Mouse (Mus musculus): Measurements from ENCODE around the gene Npepps. TPM values are rescaled to one million over a fixed set of nuclear protein-coding genes. Genes with fewer than 3 reads are reported as not detected.

The Npepps gene
- polyA plus RNA-seq, 1 experiment from 2014 or later: 101 TPM

DNA sequence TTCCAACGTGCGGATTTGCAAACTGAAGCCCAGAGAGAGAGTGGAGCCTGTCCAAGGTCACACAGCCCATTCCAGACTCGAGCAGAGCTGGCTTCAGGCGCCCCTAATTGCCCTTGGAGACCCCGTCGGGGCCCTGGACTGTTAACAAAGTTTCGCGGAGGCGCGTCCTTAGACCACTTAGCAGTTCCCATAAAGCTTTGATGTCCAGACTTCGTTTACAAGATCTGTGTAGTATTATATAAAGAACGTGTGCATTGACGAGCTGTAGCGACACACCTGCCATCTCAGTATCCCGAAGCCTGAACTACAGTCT, 91.8 kb downstream of the Npepps start:
- peak overlapping the region; percentile 58 for H3K4me3 ChIP-seq (ENCODE audit: low read depth, low read length)
- ATAC-seq (ENCODE audit: low FRiP score) (no peak; the same call in 1 of the 2 replicates), DNase-seq (ENCODE audit: low spot score, missing footprints) (no peak)
- H3K4me2 ChIP-seq: peak overlapping the region; percentile 87
- no peaks in the 10 kb centered on the region for H3K27me3 ChIP-seq (ENCODE audit: control insufficient read depth, insufficient read depth, low read length)
- H3K36me3 ChIP-seq (ENCODE audit: control insufficient read depth, insufficient read depth, low read length): peaks cover 17% of the 10 kb centered on the region
- peak overlapping the region; percentile 78 for H3K9ac ChIP-seq (ENCODE audit: low read length)
- H3K9me3 ChIP-seq (ENCODE audit: control insufficient read depth, low read length): no peaks in the 10 kb centered on the region
- H3K27ac ChIP-seq (ENCODE audit: low read depth, low read length): peak overlapping the region; percentile 94
- H3K4me1 ChIP-seq (ENCODE audit: control insufficient read depth, insufficient read depth, low read length): peaks cover 28% of the 10 kb centered on the region
- WGBS: 1% methylated on average over 15 of the region's 15 CpGs

- Histone ChIP-seq H3K4me2 (peak within 1 kb of the TSS; percentile 88), H3K36me3 (ENCODE audit: control insufficient read depth, insufficient read depth, low read length) (peaks cover 17% of the 10 kb centered on the region), H3K4me1 (ENCODE audit: control insufficient read depth, insufficient read depth, low read length) (peaks cover 28% of the 10 kb centered on the region), H3K27me3 (ENCODE audit: control insufficient read depth, insufficient read depth, low read length) (no peaks in the 10 kb centered on the region), H3K4me3 (ENCODE audit: low read depth, low read length) (peak within 1 kb of the TSS; percentile 95), H3K9ac (ENCODE audit: low read length) (peak within 1 kb of the TSS; percentile 96), H3K9me3 (ENCODE audit: control insufficient read depth, low read length) (no peaks in the 10 kb centered on the region), H3K27ac (ENCODE audit: low read depth, low read length) (peak within 1 kb of the TSS; percentile 96)
- under 1% methylated on average over 95 of the region's 101 CpGs for WGBS
- ATAC-seq (ENCODE audit: low FRiP score) (peak; percentile 96), DNase-seq (ENCODE audit: low spot score, missing footprints) (peak; percentile 99)
Measured at GRCm38 (mm10) chr11:97187764-97188642, 92.4 kb downstream of the Npepps start, which contains the start of gene Kpnb1. Gene Kpnb1, minus strand, starts transcription at chr11:97187881.

- DNase-seq (ENCODE audit: low spot score, missing footprints) (peak; percentile 98), ATAC-seq (ENCODE audit: low FRiP score) (peak; percentile 73)
- Histone ChIP-seq H3K27me3 (ENCODE audit: control insufficient read depth, insufficient read depth, low read length) (no peaks in the 10 kb centered on the region), H3K9ac (ENCODE audit: low read length) (peak overlapping the region; percentile 96), H3K27ac (ENCODE audit: low read depth, low read length) (peak overlapping the region; percentile 96), H3K9me3 (ENCODE audit: control insufficient read depth, low read length) (no peaks in the 10 kb centered on the region), H3K4me3 (ENCODE audit: low read depth, low read length) (peak overlapping the region; percentile 95), H3K4me1 (ENCODE audit: control insufficient read depth, insufficient read depth, low read length) (peaks cover 28% of the 10 kb centered on the region), H3K36me3 (ENCODE audit: control insufficient read depth, insufficient read depth, low read length) (peaks cover 17% of the 10 kb centered on the region), H3K4me2 (peak overlapping the region; percentile 88)
- WGBS: under 1% methylated on average over 55 of the region's 74 CpGs
Measured at GRCm38 (mm10) chr11:97186947-97187763, 93.3 kb downstream of the Npepps start.

DNA sequence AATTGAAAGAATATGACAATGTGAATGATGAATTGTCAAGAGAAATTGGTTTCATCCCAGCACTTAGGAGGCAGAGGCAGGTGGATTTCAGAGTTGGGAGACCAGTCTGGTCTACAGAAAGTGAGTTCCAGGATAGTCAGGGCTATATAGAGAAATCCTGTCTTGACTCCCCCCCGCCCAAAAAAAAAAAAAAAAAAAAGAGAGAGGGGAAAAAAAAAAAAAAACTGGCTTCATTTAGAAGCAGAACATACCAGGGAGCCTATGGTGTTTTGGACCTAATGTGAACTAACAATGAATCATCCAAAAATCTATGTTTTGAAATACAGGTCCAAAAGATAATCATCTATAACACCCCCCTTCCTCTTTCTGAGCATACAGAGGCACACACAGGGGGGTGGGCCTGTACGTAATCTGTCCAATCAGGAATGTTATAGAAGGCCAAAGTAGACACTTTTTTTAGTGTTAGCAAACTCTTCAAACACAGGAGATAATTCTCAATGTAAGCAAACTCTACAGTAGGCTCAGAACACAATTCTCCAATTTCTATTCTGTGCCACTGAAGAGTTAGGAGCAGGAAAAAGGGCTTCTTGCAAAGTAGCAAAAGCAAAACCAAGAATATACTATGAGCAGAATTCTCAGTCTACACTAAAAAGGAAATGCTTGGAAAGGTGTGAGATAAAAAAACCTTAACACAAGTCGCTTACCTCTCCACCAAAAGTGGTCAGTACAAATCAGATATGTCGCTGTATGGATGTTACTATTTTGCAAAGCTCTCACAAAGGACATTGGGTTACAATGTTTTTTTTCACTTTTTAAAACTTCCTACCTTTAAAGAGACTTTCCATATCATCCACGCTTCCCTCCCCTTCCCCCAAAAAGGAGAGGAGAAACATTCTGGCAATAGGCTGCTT, 94.5 kb downstream of the Npepps start:
- peaks cover 27% of the 10 kb centered on the region for H3K36me3 ChIP-seq (ENCODE audit: control insufficient read depth, insufficient read depth, low read length)
- ATAC-seq (ENCODE audit: low FRiP score) (no peak), DNase-seq (ENCODE audit: low spot score, missing footprints) (no peak)
- H3K27ac ChIP-seq (ENCODE audit: low read depth, low read length): no peak overlapping the region
- peak overlapping the region; percentile 88 for H3K4me2 ChIP-seq
- peak overlapping the region; percentile 71 for H3K9ac ChIP-seq (ENCODE audit: low read length)
- peak overlapping the region; percentile 95 for H3K4me3 ChIP-seq (ENCODE audit: low read depth, low read length)
- H3K9me3 ChIP-seq (ENCODE audit: control insufficient read depth, low read length): no peaks in the 10 kb centered on the region
- no peaks in the 10 kb centered on the region for H3K27me3 ChIP-seq (ENCODE audit: control insufficient read depth, insufficient read depth, low read length)
- peaks cover 28% of the 10 kb centered on the region for H3K4me1 ChIP-seq (ENCODE audit: control insufficient read depth, insufficient read depth, low read length)
- WGBS: 74% methylated on average over 5 of the region's 5 CpGs

DNA sequence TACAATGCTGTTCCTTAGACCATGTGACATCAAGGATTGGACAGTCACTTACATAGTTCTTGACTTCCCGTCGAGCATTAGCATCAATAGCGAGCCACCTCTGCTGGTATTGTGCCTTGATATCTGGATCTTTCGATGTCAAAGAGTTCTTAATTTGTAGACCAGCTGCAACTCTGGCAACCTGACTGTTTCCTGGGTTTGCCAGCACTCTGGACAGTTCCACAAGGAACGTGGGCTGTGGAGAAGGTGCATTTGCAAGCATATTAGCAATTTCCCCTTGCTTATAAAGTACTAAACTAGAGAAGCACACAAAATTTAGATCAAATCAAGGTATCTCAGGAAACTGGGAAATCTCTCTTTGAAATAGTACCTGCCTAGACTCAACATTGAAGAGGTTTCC, 95.6 kb downstream of the Npepps start:
- no peaks in the 10 kb centered on the region for H3K9me3 ChIP-seq (ENCODE audit: control insufficient read depth, low read length)
- H3K27ac ChIP-seq (ENCODE audit: low read depth, low read length): no peak overlapping the region
- DNase-seq (ENCODE audit: low spot score, missing footprints) (no peak), ATAC-seq (ENCODE audit: low FRiP score) (no peak)
- H3K36me3 ChIP-seq (ENCODE audit: control insufficient read depth, insufficient read depth, low read length): peaks cover 37% of the 10 kb centered on the region
- no peak overlapping the region for H3K4me3 ChIP-seq (ENCODE audit: low read depth, low read length)
- no peaks in the 10 kb centered on the region for H3K27me3 ChIP-seq (ENCODE audit: control insufficient read depth, insufficient read depth, low read length)
- no peak overlapping the region for H3K9ac ChIP-seq (ENCODE audit: low read length)
- H3K4me2 ChIP-seq: no peak overlapping the region
- peaks cover 28% of the 10 kb centered on the region for H3K4me1 ChIP-seq (ENCODE audit: control insufficient read depth, insufficient read depth, low read length)
- 83% methylated on average over 5 of the region's 5 CpGs for WGBS

DNA sequence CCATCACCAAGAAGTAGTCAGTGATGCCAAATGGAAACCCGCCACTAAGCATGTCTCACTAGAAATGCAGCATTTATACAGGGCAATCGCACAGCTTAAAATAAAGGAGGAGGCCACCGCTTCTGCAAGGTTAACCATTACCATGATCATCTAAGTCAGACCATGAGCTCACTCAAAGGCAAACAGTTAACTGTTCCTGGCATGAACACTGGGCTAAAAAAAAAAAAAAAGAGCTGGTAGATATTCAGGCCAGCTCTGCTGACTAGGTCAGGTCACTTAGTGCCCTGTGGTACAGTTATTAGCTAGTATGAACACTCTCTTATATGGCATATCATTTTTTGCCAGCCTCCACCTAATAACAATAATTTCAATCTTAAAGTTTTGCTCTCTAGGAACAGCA, 98.0 kb downstream of the Npepps start:
- no peak for DNase-seq (ENCODE audit: low spot score, missing footprints)
- Histone ChIP-seq H3K4me2 (no peak overlapping the region), H3K9me3 (ENCODE audit: control insufficient read depth, low read length) (no peaks in the 10 kb centered on the region), H3K4me3 (ENCODE audit: low read depth, low read length) (no peak overlapping the region), H3K36me3 (ENCODE audit: control insufficient read depth, insufficient read depth, low read length) (peaks cover 51% of the 10 kb centered on the region), H3K27ac (ENCODE audit: low read depth, low read length) (no peak overlapping the region), H3K9ac (ENCODE audit: low read length) (no peak overlapping the region), H3K27me3 (ENCODE audit: control insufficient read depth, insufficient read depth, low read length) (no peaks in the 10 kb centered on the region), H3K4me1 (ENCODE audit: control insufficient read depth, insufficient read depth, low read length) (peaks cover 20% of the 10 kb centered on the region)
- ATAC-seq (ENCODE audit: low FRiP score): no peak
- WGBS: 92% methylated on average over 3 of the region's 3 CpGs

GRCm38 (mm10) chr11:97181061-97181460, 99.4 kb downstream of the Npepps start:
- H3K4me2 ChIP-seq: no peak overlapping the region
- H3K9ac ChIP-seq (ENCODE audit: low read length): no peak overlapping the region
- DNase-seq (ENCODE audit: low spot score, missing footprints): no peak
- ATAC-seq (ENCODE audit: low FRiP score): no peak
- H3K36me3 ChIP-seq (ENCODE audit: control insufficient read depth, insufficient read depth, low read length): peaks cover 52% of the 10 kb centered on the region
- H3K9me3 ChIP-seq (ENCODE audit: control insufficient read depth, low read length): no peaks in the 10 kb centered on the region
- WGBS: 84% methylated on average over 5 of the region's 5 CpGs
- no peak overlapping the region for H3K27ac ChIP-seq (ENCODE audit: low read depth, low read length)
- peaks cover 16% of the 10 kb centered on the region for H3K4me1 ChIP-seq (ENCODE audit: control insufficient read depth, insufficient read depth, low read length)
- no peaks in the 10 kb centered on the region for H3K27me3 ChIP-seq (ENCODE audit: control insufficient read depth, insufficient read depth, low read length)
- H3K4me3 ChIP-seq (ENCODE audit: low read depth, low read length): no peak overlapping the region

- no peaks in the 10 kb centered on the region for H3K9me3 ChIP-seq (ENCODE audit: control insufficient read depth, low read length)
- H3K36me3 ChIP-seq (ENCODE audit: control insufficient read depth, insufficient read depth, low read length): peaks cover 56% of the 10 kb centered on the region
- no peaks in the 10 kb centered on the region for H3K27me3 ChIP-seq (ENCODE audit: control insufficient read depth, insufficient read depth, low read length)
- no peak for ATAC-seq (ENCODE audit: low FRiP score)
- 97% methylated on average over 2 of the region's 2 CpGs for WGBS
- no peak overlapping the region for H3K9ac ChIP-seq (ENCODE audit: low read length)
- H3K4me3 ChIP-seq (ENCODE audit: low read depth, low read length): no peak overlapping the region
- H3K4me2 ChIP-seq: no peak overlapping the region
- no peak for DNase-seq (ENCODE audit: low spot score, missing footprints)
- no peak overlapping the region for H3K27ac ChIP-seq (ENCODE audit: low read depth, low read length)
- H3K4me1 ChIP-seq (ENCODE audit: control insufficient read depth, insufficient read depth, low read length): no peaks in the 10 kb centered on the region
Measured at GRCm38 (mm10) chr11:97178198-97178597, 102.2 kb downstream of the Npepps start.

All from midbrain, embryonic 11.5 days (tissue).